Mouse (Mus musculus) CH12F3 (cell line): ENCODE measurements around the gene Dr1.
"Not testable (repeated sequence)": the region's sequence is repeated elsewhere in the genome, so short reads cannot be mapped to it uniquely, and the experiment has no call there.

ENCODE experiments used
- in situ Hi-C: fragments of 300-500 bp; cut with MboI; formaldehyde crosslinking; loops from 2 replicates; pipeline ENCODE4 v1.14.3; 2020; ENCODE audit warnings: low sequenced_read_pairs

Gene Dr1

GRCm38 (mm10) chr5:108268127-108269062 is at the start of gene Dr1:
Dr1 (plus strand) TSS chr5:108268897.
- in situ Hi-C loops, result no loop called here

DNA sequence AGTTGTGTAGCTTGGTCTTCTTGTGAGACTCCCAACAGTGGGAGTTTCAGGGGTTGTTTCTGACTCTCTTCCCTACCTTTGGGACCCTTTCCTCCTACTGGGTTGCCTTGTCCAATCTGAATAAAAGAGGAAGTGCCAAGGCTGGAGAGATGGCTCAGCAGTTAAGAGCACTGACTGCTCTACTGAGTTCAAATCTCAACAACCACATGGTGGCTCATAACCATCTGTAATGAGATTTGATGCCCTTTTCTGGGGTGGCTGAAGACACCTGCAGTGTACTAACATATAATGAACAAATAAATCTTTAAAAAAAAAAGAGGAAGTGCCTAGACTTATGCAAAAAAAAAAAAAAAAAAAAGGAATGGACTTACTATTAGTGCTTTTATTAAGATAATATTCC is 44.6 kb upstream of the Dr1 start:
- in situ Hi-C loops, result no loop called here

GRCm38 (mm10) chr5:108226159-108226558 is 42.5 kb upstream of the Dr1 start:
- in situ Hi-C loops, result no loop called here

DNA sequence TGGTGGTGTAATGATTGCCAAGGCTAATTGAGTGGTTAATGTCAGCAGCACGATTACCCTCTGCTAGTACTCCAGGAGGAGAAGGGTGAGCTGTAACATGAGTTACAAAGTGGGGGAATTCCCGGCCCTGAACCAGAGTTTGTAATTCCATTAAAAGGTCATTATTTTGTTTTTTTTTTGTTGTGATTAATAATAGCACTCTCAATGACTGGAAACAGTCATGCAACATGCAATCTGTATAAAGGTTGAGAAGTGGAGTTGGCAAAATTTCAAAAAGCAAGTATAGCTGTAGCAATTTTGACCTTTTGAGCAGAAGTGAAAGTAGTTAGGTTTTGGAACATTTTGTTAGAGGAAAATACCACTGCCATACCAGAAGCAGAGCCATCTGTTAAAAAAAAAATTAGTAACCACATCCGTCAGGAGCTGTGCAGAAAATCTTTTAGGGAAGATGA is 22.4 kb upstream of the Dr1 start:
- in situ Hi-C loops, result no loop called here

DNA sequence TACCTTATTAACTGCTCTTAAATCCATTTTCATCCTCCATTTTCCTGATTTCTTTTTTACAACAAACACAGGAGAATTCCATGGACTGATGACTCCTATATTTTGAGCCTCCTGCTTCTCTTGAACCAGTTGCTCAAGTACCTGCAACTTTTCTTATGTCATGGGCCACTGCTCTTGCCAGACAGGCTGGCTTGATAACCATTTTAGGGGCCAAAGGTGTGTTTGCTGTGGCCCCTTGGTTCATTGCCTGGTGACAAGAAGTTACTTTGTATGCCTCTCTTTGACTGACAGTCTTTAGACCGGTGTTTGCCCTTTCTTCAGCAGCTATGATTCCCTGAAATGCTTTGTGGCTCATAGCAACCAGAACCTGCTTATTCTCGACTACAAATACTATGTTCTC is 18.7 kb upstream of the Dr1 start:
- in situ Hi-C loops, result no loop called here

GRCm38 (mm10) chr5:108255259-108255658 is 13.4 kb upstream of the Dr1 start:
- in situ Hi-C loops, result no loop called here

DNA sequence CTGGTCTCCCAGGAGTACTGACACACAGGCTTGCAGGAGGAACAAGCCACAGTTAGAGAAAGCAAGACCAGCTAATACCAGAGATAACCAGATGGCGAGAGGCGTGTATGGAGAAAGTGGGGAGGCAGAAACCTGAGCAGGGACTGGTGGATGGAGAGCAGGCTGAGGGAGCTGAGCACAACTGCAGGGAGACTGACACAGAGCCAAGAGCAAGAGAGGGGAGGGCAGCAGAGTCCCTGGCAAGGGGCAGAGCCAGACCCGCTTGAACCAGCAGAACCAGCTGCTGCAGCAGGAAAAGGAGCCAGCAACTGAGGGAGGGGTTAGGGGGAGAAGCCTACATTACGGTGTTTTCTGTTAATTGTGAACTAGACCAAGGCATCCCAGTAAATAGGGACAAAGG is 6.0 kb upstream of the Dr1 start:
- in situ Hi-C loops, result no loop called here

DNA sequence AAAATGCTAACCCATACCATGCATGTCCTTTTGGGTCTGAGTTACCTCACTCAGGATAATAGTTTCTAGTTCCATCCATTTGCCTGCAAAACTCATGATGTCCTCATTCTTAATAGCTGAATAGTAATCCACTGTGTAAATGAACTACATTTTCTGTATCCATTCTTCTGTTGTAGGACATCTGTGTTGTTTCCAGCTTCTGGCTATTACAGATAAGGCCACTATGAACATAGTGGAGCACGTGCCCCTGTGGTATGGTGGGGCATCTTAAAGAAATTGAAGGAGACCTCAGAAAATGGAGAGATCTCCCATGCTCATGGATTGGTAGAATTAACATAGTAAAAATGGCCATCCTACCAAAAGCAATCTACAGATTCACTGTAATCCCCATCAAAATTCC is 4.9 kb upstream of the Dr1 start:
- in situ Hi-C loops, result not testable (repeated sequence)

DNA sequence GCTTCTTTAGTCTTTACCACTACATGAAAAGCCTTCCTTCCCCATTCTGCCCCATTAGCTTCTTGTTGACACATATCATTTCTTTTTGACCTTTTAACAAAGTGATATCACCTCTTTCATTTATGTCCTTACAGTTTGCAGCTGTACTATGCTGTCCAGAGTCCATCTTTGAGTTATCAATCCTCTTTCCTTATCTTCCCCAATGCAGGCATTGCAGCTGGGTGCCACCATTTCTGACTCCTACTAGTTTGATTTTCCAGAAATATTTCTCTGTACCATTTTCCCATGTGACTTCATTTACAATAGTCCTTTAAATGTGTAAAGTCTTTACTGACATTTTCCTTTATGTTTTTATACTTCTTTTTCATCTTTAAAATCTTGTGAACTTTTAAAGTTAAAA is 1.7 kb upstream of the Dr1 start:
- in situ Hi-C loops, result no loop called here

DNA sequence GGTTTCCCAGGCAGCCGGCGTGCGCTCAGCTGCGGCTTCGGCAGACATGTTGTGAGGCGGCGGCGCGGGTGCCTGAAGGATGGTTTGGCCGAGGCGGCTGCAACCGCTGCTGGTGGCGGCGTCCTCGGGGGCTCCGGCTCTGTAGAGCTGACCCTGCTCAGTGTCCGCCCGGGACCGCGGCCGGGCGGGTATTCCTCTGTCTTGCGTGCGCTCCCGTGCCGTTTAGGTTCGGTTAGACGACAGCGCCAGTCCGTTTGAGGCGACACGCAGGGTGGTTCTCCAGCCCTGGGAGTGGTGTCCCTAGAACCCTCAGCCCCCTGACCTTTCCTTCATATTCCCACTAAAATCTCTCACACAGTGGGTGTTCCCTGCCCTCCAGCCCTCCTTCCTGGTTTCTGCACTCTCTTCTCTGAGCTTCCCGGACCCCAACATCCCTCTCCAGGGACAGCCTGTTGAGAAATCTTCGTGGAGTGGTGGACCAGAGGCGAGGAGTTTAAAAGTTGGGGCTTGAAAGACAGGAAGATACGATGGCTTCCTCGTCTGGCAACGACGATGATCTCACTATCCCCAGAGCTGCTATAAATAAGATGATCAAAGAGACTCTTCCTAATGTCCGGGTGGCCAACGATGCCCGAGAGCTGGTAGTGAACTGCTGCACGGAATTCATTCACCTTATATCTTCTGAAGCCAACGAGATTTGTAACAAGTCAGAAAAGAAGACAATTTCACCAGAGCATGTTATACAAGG is 540 bp downstream of the Dr1 start:
- in situ Hi-C loops, result no loop called here

DNA sequence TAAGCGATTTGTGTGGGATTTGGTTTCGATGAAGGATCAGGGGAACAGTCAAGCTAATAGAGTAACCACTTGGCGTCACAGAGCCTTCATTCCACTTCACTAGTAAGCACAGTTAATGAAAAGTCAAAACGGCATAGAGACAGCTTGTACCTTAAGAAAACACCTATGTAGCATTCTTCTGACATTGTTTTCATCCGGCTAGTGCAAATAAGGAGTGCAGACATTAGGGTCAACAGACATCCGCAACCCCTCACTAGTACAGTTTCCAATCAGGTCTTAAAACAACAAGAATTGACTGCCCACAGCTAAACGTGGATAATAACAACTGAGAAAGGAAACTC is 1.1 kb downstream of the Dr1 start:
- in situ Hi-C loops, result no loop called here

GRCm38 (mm10) chr5:108270415-108270814 is 1.7 kb downstream of the Dr1 start:
- in situ Hi-C loops, result no loop called here

DNA sequence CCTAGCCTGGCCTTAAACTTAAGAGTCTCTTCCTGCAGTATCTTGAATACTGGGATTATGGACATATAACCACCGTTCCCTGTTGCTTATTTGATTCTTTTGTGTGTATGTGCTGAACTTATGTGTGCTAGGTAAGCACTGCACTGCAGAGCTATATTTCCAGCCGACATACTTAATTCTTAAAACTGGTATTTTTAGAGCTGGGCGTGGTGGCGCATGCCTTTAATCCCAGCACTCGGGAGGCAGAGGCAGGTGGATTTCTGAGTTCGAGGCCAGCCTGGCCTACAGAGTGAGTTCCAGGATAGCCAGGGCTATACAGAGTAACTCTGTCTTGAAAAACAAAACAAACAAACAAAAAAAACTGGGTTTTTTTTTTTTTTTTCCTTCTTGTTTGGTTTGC is 2.6 kb downstream of the Dr1 start:
- in situ Hi-C loops, result not testable (repeated sequence)

DNA sequence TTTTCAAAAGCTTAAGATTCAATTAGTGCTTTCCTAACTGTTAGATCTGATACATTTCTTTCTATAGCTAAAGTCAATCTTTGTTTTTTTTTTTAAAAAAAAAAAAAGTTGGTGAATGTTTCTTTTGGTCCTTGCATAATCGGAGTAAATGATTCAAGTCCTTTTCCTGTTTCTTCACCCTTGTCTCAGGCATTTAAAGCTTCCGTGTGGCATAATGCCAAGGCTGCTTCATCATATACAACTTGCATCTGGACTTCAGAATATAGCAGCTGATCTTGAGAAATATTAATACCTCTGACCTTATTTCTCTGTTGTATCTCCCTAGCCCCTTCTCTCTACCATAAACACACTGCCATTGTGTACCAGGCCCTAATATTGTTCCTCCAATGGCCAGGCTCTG is 18.3 kb downstream of the Dr1 start:
- in situ Hi-C loops, result no loop called here

DNA sequence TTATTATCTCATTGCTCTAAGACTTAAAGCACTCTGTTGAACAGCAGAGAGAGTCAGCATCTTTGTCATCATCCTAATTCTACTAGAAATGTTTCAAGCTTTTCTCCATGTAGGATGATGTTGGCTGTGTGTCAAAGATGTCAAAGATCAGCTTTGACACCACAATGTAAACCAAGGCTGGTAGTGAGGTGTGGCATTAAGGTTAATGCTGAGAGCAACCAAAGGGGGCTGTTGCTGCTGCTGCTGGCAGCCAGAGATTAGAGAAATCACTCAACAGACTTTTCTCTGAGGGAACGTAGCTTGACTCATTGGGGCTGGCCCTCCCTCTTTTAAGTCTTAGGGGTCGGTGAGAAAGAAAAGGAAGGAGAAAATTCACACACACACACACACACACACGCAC is 32.9 kb downstream of the Dr1 start:
- in situ Hi-C loops, result no loop called here

DNA sequence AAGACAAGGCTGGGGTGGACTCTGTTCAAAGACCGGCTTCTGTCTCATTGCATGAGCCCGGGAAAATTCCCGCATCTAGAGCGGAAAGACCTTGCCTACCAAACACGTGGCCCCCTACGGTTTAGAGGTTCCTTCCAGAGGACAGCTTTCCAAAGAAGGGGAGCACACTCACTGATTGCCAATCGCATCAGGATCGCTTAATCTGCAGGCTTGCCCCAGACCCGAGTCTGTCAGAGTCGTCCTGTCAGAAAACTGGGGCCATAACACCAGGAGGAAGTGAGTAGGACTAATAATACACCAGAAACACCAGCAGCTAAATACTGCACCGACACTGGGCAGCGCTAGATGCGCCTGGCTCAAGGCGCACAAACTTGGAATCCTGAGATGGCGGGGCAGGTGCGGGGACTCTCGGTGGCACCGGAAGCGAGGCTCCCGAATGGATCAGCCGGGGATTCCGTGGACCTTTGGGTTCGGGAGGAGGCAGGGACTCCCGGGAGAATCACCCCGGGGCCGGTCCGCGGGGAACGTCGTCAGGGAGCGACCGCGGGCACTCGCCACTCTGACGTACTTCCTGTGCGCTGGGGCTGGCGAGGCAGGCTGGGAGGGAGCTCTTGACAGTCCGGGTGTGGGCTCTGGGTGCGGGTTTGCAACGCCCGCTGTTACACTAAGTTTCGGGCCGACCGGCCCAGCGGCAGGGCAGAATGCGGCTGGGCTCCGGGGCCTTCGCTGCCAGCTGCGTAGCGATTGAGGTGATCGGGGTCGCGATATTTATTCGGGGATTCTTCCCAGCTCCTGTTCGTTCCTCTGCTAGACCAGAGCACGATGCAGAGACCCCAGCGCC is 43.7 kb downstream of the Dr1 start, which contains the start of gene Pigg:
Pigg (plus strand) TSS at position 386 of the 841 bp plus-strand sequence.
- in situ Hi-C loops, result no loop called here

GRCm38 (mm10) chr5:108313065-108313860 is 44.6 kb downstream of the Dr1 start:
- in situ Hi-C loops, result no loop called here
